Mouse (Mus musculus) liver, postnatal 0 days (tissue): ENCODE results near the gene Hspb8. TPM values are rescaled to one million over a fixed set of nuclear protein-coding genes. Genes with fewer than 3 reads are reported as not detected.

ENCODE experiments used
- ATAC-seq: fragments of 200-750 bp; cut with Nextera tagmentation; 2 replicates; pipeline ENCODE4 v1.8.0; 2017; ENCODE audit warnings: mild to moderate bottlenecking, moderate library complexity
- DNase-seq: peaks from one replicate; pipeline ENCODE4 v3.0.0-alpha.2; 2016
- H3K27ac ChIP-seq: fragments of 300-500 bp; sonication (generic); 2 replicates; pipeline ENCODE4 v1.5.1; 2014; ENCODE audit warnings: antibody characterized with exemption, moderate library complexity, mild to moderate bottlenecking, low read depth
- H3K27me3 ChIP-seq: fragments of 300-500 bp; sonication (generic); 2 replicates; pipeline ENCODE4 v1.6.1; 2014; ENCODE audit warnings: low read length, control low read depth, mixed read lengths; ENCODE audit not compliant: insufficient read depth
- H3K36me3 ChIP-seq: fragments of 300-500 bp; sonication (generic); replicated peaks from 2 replicates; pipeline ENCODE4 v1.6.1; 2014; ENCODE audit warnings: mild to moderate bottlenecking, control low read depth, low read length, moderate library complexity, mixed read lengths; ENCODE audit not compliant: insufficient read depth
- H3K4me1 ChIP-seq: fragments of 300-500 bp; sonication (generic); 2 replicates; pipeline ENCODE4 v1.6.1; 2014; ENCODE audit warnings: antibody characterized with exemption, mild to moderate bottlenecking, control low read depth; ENCODE audit not compliant: insufficient read depth
- H3K4me2 ChIP-seq: fragments of 300-500 bp; sonication (generic); 2 replicates; pipeline ENCODE4 v1.6.1; 2014; ENCODE audit warnings: low read depth, mild to moderate bottlenecking, low read length, moderate library complexity, mixed read lengths
- H3K4me3 ChIP-seq: fragments of 300-500 bp; sonication (generic); 2 replicates; pipeline ENCODE4 v1.5.1; 2014; ENCODE audit warnings: low read depth, low read length
- H3K9ac ChIP-seq: fragments of 300-500 bp; sonication (generic); replicated peaks from 2 replicates; pipeline ENCODE4 v1.6.1; 2014; ENCODE audit warnings: mild to moderate bottlenecking, moderate library complexity
- H3K9me3 ChIP-seq: fragments of 300-500 bp; sonication (generic); 2 replicates; pipeline ENCODE4 v1.6.1; 2016; ENCODE audit warnings: mild to moderate bottlenecking, control low read depth, low read length, mixed read lengths
- CTCF ChIP-seq: sonication (generic); IDR thresholded peaks from 2 replicates; pipeline ENCODE4 v1.5.1; 2016; ENCODE audit warnings: antibody characterized with exemption, low read depth
- EP300 ChIP-seq: IDR thresholded peaks from 2 replicates; pipeline ENCODE4 v1.6.1; 2016; ENCODE audit warnings: antibody characterized with exemption, low read depth, mild to moderate bottlenecking
- WGBS: fragments of 180-500 bp; shearing (Covaris S2); extraction: QIAGEN DNeasy Blood & Tissue Kit; methylation state at CpG from one replicate; pipeline ENCODE4 v1.1.7; 2014; ENCODE audit not compliant: insufficient replicate concordance; 5-methylcytosine and 5-hydroxymethylcytosine counted together
- polyA plus RNA-seq: library from polyadenylated mRNA; unstranded; fragments of >200 nt; fragmentation: Nextera tagmentation; extraction: Ambion mirVana; gene quantifications from 2 replicates; pipeline ENCODE4 v1.2.1, GENCODE M21; 2015

Hspb8 gene
- polyA plus RNA-seq, 1 experiment from 2014 or later, result 9.1 TPM

DNA sequence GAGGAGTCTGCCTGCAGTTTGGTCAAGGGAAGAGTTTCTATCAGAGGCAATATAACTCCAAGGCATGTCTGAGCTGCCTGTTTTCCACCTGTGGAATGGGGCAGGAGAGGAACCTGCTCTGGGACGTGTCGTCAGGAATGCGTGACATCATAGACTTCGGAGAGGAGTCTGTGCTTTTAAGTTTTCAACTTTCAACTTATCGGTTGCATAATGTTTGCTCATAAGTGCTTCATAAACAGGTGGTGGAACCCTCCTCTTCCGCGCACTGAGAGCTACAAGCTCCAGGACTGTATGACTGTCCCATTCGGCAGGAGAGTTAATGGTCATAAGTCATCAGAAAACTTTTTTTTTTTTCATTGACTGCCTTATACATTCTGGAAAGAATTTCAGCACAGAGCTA is 1.1 kb upstream of the Hspb8 start:
- Histone ChIP-seq H3K4me2 (peak overlapping the region; percentile 61; the same call in 1 of the 2 replicates), H3K4me1 (peaks cover 7% of the 10 kb centered on the region; the same call in 1 of the 2 replicates), H3K27ac (peak overlapping the region; percentile 62; the same call in 1 of the 2 replicates), H3K4me3 (no peak overlapping the region), H3K9ac (no peak overlapping the region), H3K27me3 (no peaks in the 10 kb centered on the region), H3K36me3 (no peaks in the 10 kb centered on the region), H3K9me3 (no peaks in the 10 kb centered on the region)
- WGBS, result 61% methylated on average over 8 of the region's 8 CpGs
- DNase-seq (no peak), ATAC-seq (no peak)
- TF ChIP-seq CTCF, result no peak

DNA sequence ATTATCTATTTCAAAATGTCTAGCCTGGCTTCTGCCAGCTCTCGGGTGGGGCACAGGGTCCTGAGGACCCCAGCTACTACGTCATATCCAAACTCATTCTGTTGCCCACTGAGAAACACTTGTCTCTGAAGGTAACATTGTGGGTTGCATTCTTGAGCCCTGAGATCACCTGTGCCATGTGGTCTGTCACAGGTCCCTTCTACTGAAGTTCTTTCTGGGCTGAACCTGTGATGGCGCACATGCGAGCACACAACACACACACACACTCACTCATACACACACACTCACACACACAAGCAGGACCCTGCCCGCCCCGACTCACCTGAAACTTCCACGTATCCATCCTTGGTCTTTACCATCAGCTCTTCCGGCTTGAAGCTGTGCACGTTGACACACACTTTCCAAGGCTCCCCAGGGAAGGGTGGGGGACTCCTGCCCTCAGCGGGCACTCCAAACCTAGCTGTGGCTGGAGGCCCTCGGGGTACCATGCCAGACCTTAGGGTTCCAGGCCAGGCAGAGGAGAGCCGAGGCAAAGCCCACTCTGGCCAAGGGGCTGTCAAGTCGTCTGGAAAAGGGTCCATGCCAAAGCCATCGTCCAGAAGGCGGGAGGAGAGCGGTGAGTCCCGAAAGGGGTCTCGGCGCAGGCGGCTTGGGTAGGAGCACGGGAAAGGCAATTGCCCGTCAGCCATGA is 728 bp downstream of the Hspb8 start:
- Histone ChIP-seq H3K4me2 (peak overlapping the region; percentile 61), H3K27ac (peak overlapping the region; percentile 91), H3K4me1 (peaks cover 7% of the 10 kb centered on the region; the same call in 1 of the 2 replicates), H3K9me3 (no peaks in the 10 kb centered on the region), H3K9ac (peak overlapping the region; percentile 79), H3K4me3 (peak overlapping the region; percentile 57), H3K27me3 (no peaks in the 10 kb centered on the region), H3K36me3 (peaks cover 5% of the 10 kb centered on the region; the same call in 1 of the 2 replicates)
- ATAC-seq (no peak), DNase-seq (peak; percentile 31)
- 61% methylated on average over 22 of the region's 22 CpGs for WGBS
- TF ChIP-seq EP300 (no peak), CTCF (no peak)

DNA sequence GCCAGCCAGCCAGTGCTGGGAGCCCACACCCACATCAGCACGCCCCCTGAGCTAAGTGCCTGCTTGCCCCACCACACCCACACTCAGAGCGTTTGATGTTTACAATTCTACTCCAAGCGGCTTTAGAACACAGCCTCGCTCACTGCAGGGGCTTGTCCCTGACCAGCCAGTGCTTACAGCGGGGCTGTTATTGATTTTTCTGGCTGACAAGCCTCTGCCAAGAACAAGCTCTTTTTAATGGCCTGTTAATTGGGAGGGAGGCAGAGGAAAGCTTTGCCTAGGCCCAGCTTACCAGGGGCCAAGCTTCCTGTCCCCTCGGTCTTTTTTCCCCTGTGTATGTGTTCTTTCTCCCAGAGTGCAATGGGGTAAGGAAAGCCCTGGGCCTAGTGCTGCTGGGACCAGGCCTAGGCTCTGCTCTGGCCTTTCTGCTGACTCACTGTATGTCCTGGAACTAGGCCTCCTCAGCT is 1.9 kb downstream of the Hspb8 start:
- TF ChIP-seq EP300 (0 out of 2 replicates have a peak, but pooled peaks have one; percentile 43), CTCF (no peak)
- Histone ChIP-seq H3K4me2 (peak overlapping the region; percentile 62), H3K27ac (peak overlapping the region; percentile 76), H3K9me3 (no peaks in the 10 kb centered on the region), H3K9ac (peak overlapping the region; percentile 48), H3K27me3 (no peaks in the 10 kb centered on the region), H3K36me3 (peaks cover 5% of the 10 kb centered on the region; the same call in 1 of the 2 replicates), H3K4me3 (peak overlapping the region; percentile 45), H3K4me1 (peaks cover 7% of the 10 kb centered on the region; the same call in 1 of the 2 replicates)
- ATAC-seq (peak; percentile 72), DNase-seq (peak; percentile 61)
- WGBS, result 43% methylated on average over 6 of the region's 6 CpGs

DNA sequence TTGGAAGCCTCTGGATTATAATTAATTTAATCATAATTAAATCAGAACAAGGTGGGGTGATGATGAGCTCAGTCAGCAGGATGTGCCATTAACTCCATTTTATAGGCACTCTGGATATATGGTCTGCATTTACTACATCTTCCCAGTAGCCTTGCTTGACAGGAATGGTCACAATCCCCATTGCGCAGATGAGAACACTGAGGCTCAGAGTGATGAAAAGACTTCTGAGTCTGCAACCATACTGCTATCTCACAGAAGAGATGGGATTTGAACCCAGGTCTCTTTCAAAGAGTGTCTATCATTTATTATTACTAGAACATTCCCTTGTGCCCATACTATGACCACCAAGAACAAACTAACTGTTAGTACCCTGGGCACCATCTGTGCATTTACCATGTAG is 2.5 kb downstream of the Hspb8 start:
- peak overlapping the region; percentile 62 for H3K4me2 ChIP-seq
- H3K27me3 ChIP-seq, result no peaks in the 10 kb centered on the region
- no peak for ATAC-seq
- WGBS, result 82% methylated on average over 1 of the region's 1 CpGs
- H3K27ac ChIP-seq, result peak overlapping the region; percentile 76
- no peaks in the 10 kb centered on the region for H3K9me3 ChIP-seq
- peaks cover 7% of the 10 kb centered on the region; the same call in 1 of the 2 replicates for H3K4me1 ChIP-seq
- peak overlapping the region; percentile 45 for H3K4me3 ChIP-seq
- H3K36me3 ChIP-seq, result peaks cover 5% of the 10 kb centered on the region; the same call in 1 of the 2 replicates
- TF ChIP-seq CTCF (no peak), EP300 (no peak)
- peak overlapping the region; percentile 48; the same call in 1 of the 2 replicates for H3K9ac ChIP-seq
- DNase-seq, result no peak

DNA sequence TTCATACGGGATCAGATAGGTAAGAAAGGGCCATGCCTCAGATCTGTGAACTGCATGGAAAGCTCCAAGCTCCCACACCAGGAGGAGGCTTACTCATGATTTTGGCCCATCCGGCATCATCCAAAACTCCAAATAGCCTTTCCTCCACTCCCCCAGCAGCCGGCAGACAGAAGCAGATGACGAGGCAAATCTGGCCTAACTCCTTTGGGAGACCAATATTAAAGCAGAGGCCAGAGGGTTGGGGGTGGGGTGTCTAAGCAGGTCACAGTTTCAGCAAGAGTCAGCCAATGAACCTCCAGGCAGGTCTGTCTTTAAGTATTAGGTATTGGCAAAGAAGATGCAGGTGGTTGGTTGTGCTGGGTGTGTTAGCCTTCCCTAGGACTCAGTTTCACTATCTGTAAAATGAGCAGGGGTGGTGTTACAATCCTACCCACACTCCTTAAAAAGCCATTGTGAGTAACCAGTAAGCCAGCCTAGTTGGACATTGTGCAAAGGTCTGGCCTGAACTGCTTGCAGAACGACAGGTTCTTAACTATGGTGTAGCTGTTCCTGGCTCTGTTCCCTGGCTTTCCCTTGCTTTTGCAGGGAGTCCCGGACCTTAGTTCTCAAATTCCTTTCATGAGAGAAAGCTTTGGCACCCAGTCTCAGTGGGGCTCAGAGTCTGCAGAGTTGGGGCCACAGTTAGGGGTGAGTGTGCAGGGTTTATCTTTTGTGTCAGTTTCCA is 3.2 kb downstream of the Hspb8 start:
- TF ChIP-seq EP300, result no peak
- TF ChIP-seq CTCF, result no peak
- Histone ChIP-seq H3K27ac (peak overlapping the region; percentile 29; the same call in 1 of the 2 replicates), H3K4me2 (peak overlapping the region; percentile 62), H3K9ac (peak overlapping the region; percentile 48; the same call in 1 of the 2 replicates), H3K36me3 (peaks cover 5% of the 10 kb centered on the region; the same call in 1 of the 2 replicates), H3K4me1 (peaks cover 7% of the 10 kb centered on the region; the same call in 1 of the 2 replicates), H3K4me3 (peak overlapping the region; percentile 45), H3K9me3 (no peaks in the 10 kb centered on the region), H3K27me3 (no peaks in the 10 kb centered on the region)
- ATAC-seq (no peak), DNase-seq (no peak)
- WGBS, result 79% methylated on average over 6 of the region's 6 CpGs

DNA sequence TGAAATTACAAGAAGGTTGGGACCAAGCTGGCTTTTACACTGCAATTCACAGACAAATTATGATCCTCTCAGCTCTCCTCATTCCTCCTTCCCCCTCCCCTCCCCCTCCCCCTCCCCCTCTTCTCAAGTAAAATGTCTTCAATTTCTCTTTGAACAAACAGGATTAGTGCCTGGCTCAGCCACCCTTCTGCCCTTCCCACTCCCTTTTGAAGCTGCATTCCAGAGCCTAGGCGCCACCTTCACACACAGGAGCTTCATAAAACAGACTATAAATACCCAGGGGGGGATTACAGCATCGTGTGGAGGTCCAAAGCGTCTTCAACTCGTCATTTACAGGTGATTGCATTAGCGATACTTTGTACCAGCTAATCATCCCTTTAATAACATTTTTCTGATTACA is 6.5 kb downstream of the Hspb8 start:
- Histone ChIP-seq H3K4me2 (no peak overlapping the region), H3K27ac (no peak overlapping the region), H3K9me3 (no peaks in the 10 kb centered on the region), H3K9ac (no peak overlapping the region), H3K4me3 (no peak overlapping the region), H3K36me3 (peaks cover 5% of the 10 kb centered on the region; the same call in 1 of the 2 replicates), H3K4me1 (peaks cover 4% of the 10 kb centered on the region; the same call in 1 of the 2 replicates), H3K27me3 (no peaks in the 10 kb centered on the region)
- DNase-seq (no peak), ATAC-seq (no peak)
- WGBS, result 45% methylated on average over 5 of the region's 5 CpGs
- TF ChIP-seq EP300 (no peak), CTCF (no peak)
